Mouse (Mus musculus) bone marrow, adult 2 months (tissue): ENCODE measurements around the gene Ice2.

Experiments
- CTCF ChIP-seq: fragments of 200-500 bp; IDR thresholded peaks from 2 replicates; pipeline ENCODE4 v1.5.1; 2011; ENCODE audit warnings: low read length, control low read depth; ENCODE audit not compliant: control insufficient read depth, insufficient read depth
- POLR2A ChIP-seq: fragments of 200-500 bp; IDR thresholded peaks from 2 replicates; pipeline ENCODE4 v1.6.1; 2011; ENCODE audit warnings: low read depth, mild to moderate bottlenecking, control low read depth, low read length, borderline replicate concordance; ENCODE audit not compliant: control insufficient read depth

DNA sequence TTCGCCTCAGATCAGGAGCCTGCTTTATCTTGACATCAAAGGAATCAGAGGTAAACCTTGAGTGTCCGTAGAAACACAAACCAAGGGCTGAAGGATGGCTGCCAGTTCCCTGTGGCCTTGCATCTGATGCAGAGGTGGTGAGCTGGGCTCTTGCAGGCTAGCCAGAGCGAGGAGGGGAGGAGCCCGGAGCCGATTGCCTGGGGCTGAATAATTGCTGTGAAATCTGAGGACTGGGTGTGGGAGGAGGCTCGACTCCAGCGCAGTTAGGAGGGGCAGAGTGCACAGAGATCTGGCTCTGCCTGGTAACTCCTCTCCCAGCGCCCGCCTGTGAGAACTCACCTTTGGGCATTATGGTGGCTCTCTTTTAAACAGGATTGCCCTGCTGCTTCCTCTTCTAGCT lies 71.3 kb downstream of the Ice2 start:
- TF ChIP-seq CTCF = no peak
- TF ChIP-seq POLR2A = no peak
